ENCODE assay signal across 8 mouse cellular contexts in the genomic region with DNA sequence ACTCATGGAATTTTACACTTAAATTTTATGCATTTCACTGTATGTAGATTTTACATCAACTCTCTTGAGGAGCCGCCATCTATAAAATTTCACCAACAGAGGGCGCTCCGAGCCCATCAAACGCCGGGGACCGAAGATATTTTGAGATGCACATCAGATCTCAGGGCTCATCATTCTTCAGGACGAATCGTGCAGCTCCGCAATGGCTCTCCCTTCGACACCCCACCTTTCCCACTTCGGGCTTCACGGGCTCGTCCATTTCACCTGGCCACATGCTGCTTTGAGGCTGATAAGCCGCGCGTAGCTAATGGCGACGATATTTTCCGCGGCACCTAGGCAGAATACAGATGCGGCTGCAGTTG. TPM values are rescaled to one million over a fixed set of nuclear protein-coding genes. Genes with fewer than 3 reads are reported as not detected.
A peak's percentile ranks its signal among the peaks of the same experiment; 100 is the strongest.
DNase-seq lines count a peak whose midpoint lies in the region; ATAC-seq and TF ChIP-seq lines count a peak whose summit lies in the region.

No protein-coding gene starts in this region.

- peak overlapping the region; percentile 100 for H3K4me2 ChIP-seq in lung, embryonic 15.5 days

- H3K9ac ChIP-seq in lung, embryonic 15.5 days, result no peak overlapping the region; the same call in 1 of the 2 replicates

- no peaks in the 10 kb centered on the region for H3K36me3 ChIP-seq in hindbrain, embryonic 10.5 days
- no peaks in the 10 kb centered on the region for H3K36me3 ChIP-seq in lung, embryonic 15.5 days

- ATAC-seq in frontal cortex, adult (ENCODE audit: low TSS enrichment), result peak; percentile 41
- peak; percentile 4 for ATAC-seq in lung, embryonic 15.5 days (ENCODE audit: borderline replicate concordance, extremely low read depth, low FRiP score, low TSS enrichment)

- H3K4me1 ChIP-seq in cerebellum, adult 2 months (ENCODE audit: control insufficient read depth, insufficient read depth, low read length), result peaks cover 4% of the 10 kb centered on the region; the same call in 1 of the 2 replicates
- peaks cover 40% of the 10 kb centered on the region for H3K4me1 ChIP-seq in hindbrain, embryonic 10.5 days (replicated peaks)
- peaks cover 38% of the 10 kb centered on the region for H3K4me1 ChIP-seq in lung, embryonic 15.5 days

- no peak overlapping the region for H3K27ac ChIP-seq in cerebellum, adult 2 months (ENCODE audit: insufficient read depth, low read length)
- H3K27ac ChIP-seq in hindbrain, embryonic 10.5 days, result no peak overlapping the region
- no peak overlapping the region for H3K27ac ChIP-seq in lung, embryonic 15.5 days

- H3K4me3 ChIP-seq in cerebellum, adult 2 months (replicated peaks; ENCODE audit: insufficient read depth, low read depth, low read length), result peak overlapping the region; percentile 81
- H3K4me3 ChIP-seq in hindbrain, embryonic 10.5 days, result peak overlapping the region; percentile 68
- H3K4me3 ChIP-seq in lung, embryonic 15.5 days, result peak overlapping the region; percentile 50

- under 1% methylated on average over 21 of the region's 21 CpGs for WGBS in cerebellum, adult 2 months
- WGBS in hindbrain, embryonic 10.5 days, result under 1% methylated on average over 21 of the region's 21 CpGs
- under 1% methylated on average over 21 of the region's 21 CpGs for WGBS in lung, embryonic 15.5 days

- TF ChIP-seq POLR2A in cerebellum, adult 2 months (IDR thresholded peaks at IDR 0.05; ENCODE audit: borderline replicate concordance, insufficient read depth, low read length), result 0 out of 2 replicates have a peak, but pooled peaks have one; percentile 10

- H3K27me3 ChIP-seq in cerebellum, adult 2 months (ENCODE audit: control insufficient read depth, insufficient read depth, low read length), result no peaks in the 10 kb centered on the region
- peaks cover 50% of the 10 kb centered on the region for H3K27me3 ChIP-seq in hindbrain, embryonic 10.5 days (ENCODE audit: insufficient read depth, poor library complexity, severe bottlenecking)
- peaks cover 35% of the 10 kb centered on the region for H3K27me3 ChIP-seq in lung, embryonic 15.5 days

- TF ChIP-seq CTCF in cerebellum, adult 2 months (IDR thresholded peaks at IDR 0.05; ENCODE audit: borderline replicate concordance, insufficient read depth, low read depth, low read length), result peak; percentile 77

- DNase-seq in MEL-GATA-1-ER (ENCODE audit: extremely low read depth, low read depth), result peak; percentile 14
- peak; percentile 78 to 84 for DNase-seq in cerebellum, adult 2 months
- DNase-seq in hindbrain, embryonic 10.5 days (ENCODE audit: low spot score), result peak; percentile 89
- DNase-seq in layer of hippocampus, adult 9-10 months (ENCODE audit: low spot score), result peak; percentile 63
- DNase-seq in ovary, adult 18-20 months (ENCODE audit: low spot score), result peak; percentile 11
- DNase-seq in thymus, postnatal 0 days (ENCODE audit: low spot score), result peak; percentile 84

- no peaks in the 10 kb centered on the region for H3K9me3 ChIP-seq in hindbrain, embryonic 10.5 days
- H3K9me3 ChIP-seq in lung, embryonic 15.5 days, result no peaks in the 10 kb centered on the region

RNA-seq across cellular contexts. Expression of a gene that starts 1.8 kb away (rescaled TPM):
- 15.6 and 17.3 TPM in 2 replicates for polyA plus RNA-seq in cerebellum, adult 2 months (2012; rRNA removed)
- 4.6 and 4.9 TPM in 2 replicates for polyA plus RNA-seq in hindbrain, embryonic 10.5 days (2016; fragmentation: Nextera tagmentation; extraction: Ambion mirVana)
- 1.5 and 1.7 TPM in 2 replicates for polyA plus RNA-seq in lung, embryonic 15.5 days (2015; fragmentation: Nextera tagmentation; extraction: Ambion mirVana)
- 0.01 and 0.07 TPM in 2 replicates for polyA plus RNA-seq in thymus, postnatal 0 days (2015; fragmentation: Nextera tagmentation; extraction: Ambion mirVana)

Comparison
In these comparisons a context has a peak if more than half of its experiments do, and no peak if none do; other contexts are left out.
1. DNase-seq: peak in every context shown above with its lines; median percentile 89 in hindbrain, embryonic 10.5 days; 84 in thymus, postnatal 0 days; 81 in cerebellum, adult 2 months; 63 in layer of hippocampus, adult 9-10 months; 14 in MEL-GATA-1-ER; 11 in ovary, adult 18-20 months.